Mouse (Mus musculus) olfactory bulb, adult 2 months (tissue): ENCODE measurements at regions not wholly inside any gene's neighbourhood (a gene's known extent, or its start where the extent isn't known, plus 50 kb on each side); places are given as distances from the start of the nearest gene placed in this dataset.

ENCODE experiments used
- H3K27ac ChIP-seq: fragments of 200-500 bp; 2 replicates; pipeline ENCODE4 v1.5.1; 2012; ENCODE audit warnings: low read depth, low read length; ENCODE audit not compliant: insufficient read depth
- H3K4me1 ChIP-seq: fragments of 200-500 bp; 2 replicates; pipeline ENCODE4 v1.6.1; 2012; ENCODE audit warnings: low read length; ENCODE audit not compliant: control insufficient read depth, insufficient read depth
- H3K4me3 ChIP-seq: fragments of 200-500 bp; 2 replicates; pipeline ENCODE4 v1.5.1; 2012; ENCODE audit warnings: mild to moderate bottlenecking, low read depth, low read length, moderate library complexity; ENCODE audit not compliant: insufficient read depth
- CTCF ChIP-seq: fragments of 200-500 bp; IDR thresholded peaks from 2 replicates; pipeline ENCODE4 v1.5.1; 2012; ENCODE audit warnings: low read depth, mild to moderate bottlenecking, low read length, moderate library complexity; ENCODE audit not compliant: insufficient read depth
- POLR2A ChIP-seq: fragments of 200-500 bp; IDR thresholded peaks from 2 replicates; pipeline ENCODE4 v1.6.1; 2012; ENCODE audit warnings: mild to moderate bottlenecking, low read depth, low read length, moderate library complexity; ENCODE audit not compliant: insufficient read depth
- WGBS: fragments of 180-500 bp; shearing (Covaris S2); methylation state at CpG from one replicate; pipeline ENCODE4 v1.1.7; 2018; 5-methylcytosine and 5-hydroxymethylcytosine counted together

- TF ChIP-seq POLR2A (no peak), CTCF (no peak)
- 49% methylated on average over 2 of the region's 2 CpGs for WGBS
- no peak overlapping the region for H3K27ac ChIP-seq
Measured at GRCm38 (mm10) chr2:21294002-21294401, 73.3 kb upstream of the Gpr158 start.

DNA sequence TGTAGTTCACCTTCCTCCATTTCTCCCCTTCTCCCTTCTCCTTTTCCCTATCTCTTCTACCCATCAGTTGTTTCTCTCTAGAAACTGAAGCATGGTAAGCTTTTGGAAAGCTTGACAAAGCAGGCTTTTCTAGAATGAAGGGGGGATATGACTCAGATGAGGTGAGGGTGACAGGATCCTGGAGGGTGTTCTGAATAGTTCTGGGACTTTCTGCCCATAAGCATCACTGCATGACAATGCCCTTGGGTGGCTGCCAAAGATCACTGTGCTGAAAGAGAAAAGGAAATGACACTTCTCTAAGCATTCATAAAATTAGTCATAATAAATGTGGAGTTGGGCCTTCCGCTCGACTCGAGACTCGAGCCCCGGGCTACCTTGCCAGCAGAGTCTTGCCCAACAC is 67.7 kb upstream of the Gpr158 start:
- H3K4me3 ChIP-seq: no peak overlapping the region
- H3K27ac ChIP-seq: no peak overlapping the region
- TF ChIP-seq POLR2A: no peak
- TF ChIP-seq CTCF: no peak
- WGBS: 81% methylated on average over 5 of the region's 5 CpGs
- no peaks in the 10 kb centered on the region for H3K4me1 ChIP-seq

More at GRCm38 (mm10) chr2:21294002-21294401, 73.3 kb upstream of the Gpr158 start:
- H3K4me3 ChIP-seq: no peak overlapping the region
- peaks cover 6% of the 10 kb centered on the region for H3K4me1 ChIP-seq
